Mouse (Mus musculus) kidney, postnatal 0 days (tissue): Measurements from ENCODE around the gene Mosmo. TPM values are rescaled to one million over a fixed set of nuclear protein-coding genes. Genes with fewer than 3 reads are reported as not detected.
A peak's percentile ranks its signal among the peaks of the same experiment; 100 is the strongest.

Experiments used
- ATAC-seq: fragments of 200-750 bp; cut with Nextera tagmentation; replicated peaks from 2 replicates; pipeline ENCODE4 v1.8.0; 2017; ENCODE audit warnings: low read depth, moderate number of reproducible peaks, moderate TSS enrichment, moderate library complexity; ENCODE audit not compliant: low FRiP score
- DNase-seq: peaks from one replicate; pipeline ENCODE4 v3.0.0-alpha.2; 2016; ENCODE audit warnings: low spot score
- H3K27ac ChIP-seq: fragments of 300-500 bp; sonication (generic); 2 replicates; pipeline ENCODE4 v1.5.1; 2014; ENCODE audit warnings: mild to moderate bottlenecking
- H3K27me3 ChIP-seq: fragments of 300-500 bp; sonication (generic); 2 replicates; pipeline ENCODE4 v1.6.1; 2014; ENCODE audit warnings: low read length, mixed read lengths; ENCODE audit not compliant: insufficient read depth
- H3K36me3 ChIP-seq: fragments of 300-500 bp; sonication (generic); 2 replicates; pipeline ENCODE4 v1.6.1; 2014; ENCODE audit warnings: low read length, mixed read lengths; ENCODE audit not compliant: insufficient read depth
- H3K4me1 ChIP-seq: fragments of 300-500 bp; sonication (generic); replicated peaks from 2 replicates; pipeline ENCODE4 v1.6.1; 2014; ENCODE audit warnings: antibody characterized with exemption, low read length, mixed read lengths; ENCODE audit not compliant: insufficient read depth
- H3K4me2 ChIP-seq: fragments of 300-500 bp; sonication (generic); 2 replicates; pipeline ENCODE4 v1.6.1; 2014; ENCODE audit warnings: mild to moderate bottlenecking, low read length, moderate library complexity, mixed read lengths
- H3K4me3 ChIP-seq: fragments of 300-500 bp; sonication (generic); replicated peaks from 2 replicates; pipeline ENCODE4 v1.5.1; 2014; ENCODE audit warnings: low read depth, low read length
- H3K9ac ChIP-seq: fragments of 300-500 bp; sonication (generic); 2 replicates; pipeline ENCODE4 v1.6.1; 2014; ENCODE audit warnings: low read depth, low read length
- H3K9me3 ChIP-seq: fragments of 300-500 bp; sonication (generic); replicated peaks from 2 replicates; pipeline ENCODE4 v1.6.1; 2016; ENCODE audit warnings: low read length, inconsistent platforms, mixed read lengths
- CTCF ChIP-seq: IDR thresholded peaks from 2 replicates; pipeline ENCODE4 v1.5.1; 2016; ENCODE audit warnings: antibody characterized with exemption, low read depth, mild to moderate bottlenecking, moderate library complexity
- WGBS: fragments of 180-500 bp; shearing (Covaris S2); extraction: QIAGEN DNeasy Blood & Tissue Kit; methylation state at CpG from one replicate; pipeline ENCODE4 v1.1.7; 2014; 5-methylcytosine and 5-hydroxymethylcytosine counted together
- polyA plus RNA-seq: library from polyadenylated mRNA; unstranded; fragments of >200 nt; fragmentation: Nextera tagmentation; extraction: Ambion mirVana; gene quantifications from 2 replicates; pipeline ENCODE4 v1.2.1, GENCODE M21; 2015

Mosmo gene
- 13.2 and 16.2 TPM in 2 replicates for polyA plus RNA-seq

- under 1% methylated on average over 44 of the region's 44 CpGs for WGBS
- peak; percentile 96 for ATAC-seq
Observed at GRCm38 (mm10) chr7:120677001-120677643, at the start of gene Mosmo. Gene Mosmo, plus strand, starts transcription at chr7:120677618.

GRCm38 (mm10) chr7:120632518-120632917, 44.9 kb upstream of the Mosmo start:
- Histone ChIP-seq H3K36me3 (no peaks in the 10 kb centered on the region), H3K27ac (no peak overlapping the region), H3K4me2 (no peak overlapping the region), H3K4me3 (no peak overlapping the region), H3K4me1 (peaks cover 10% of the 10 kb centered on the region), H3K9ac (no peak overlapping the region), H3K27me3 (no peaks in the 10 kb centered on the region), H3K9me3 (no peaks in the 10 kb centered on the region)
- peak; percentile 55 for DNase-seq
- ATAC-seq: no peak
- TF ChIP-seq CTCF: peak; percentile 68
- 48% methylated on average over 1 of the region's 1 CpGs for WGBS

More at GRCm38 (mm10) chr7:120677001-120677643, at the start of gene Mosmo:
- DNase-seq: peak; percentile 76
- Histone ChIP-seq H3K9ac (peak within 1 kb of the TSS; percentile 89), H3K36me3 (no peaks in the 10 kb centered on the region), H3K27me3 (no peaks in the 10 kb centered on the region), H3K4me1 (no peaks in the 10 kb centered on the region), H3K27ac (peak within 1 kb of the TSS; percentile 69), H3K4me2 (peak within 1 kb of the TSS; percentile 87), H3K9me3 (no peaks in the 10 kb centered on the region), H3K4me3 (peak within 1 kb of the TSS; percentile 76)
- TF ChIP-seq CTCF: no peak

GRCm38 (mm10) chr7:120634301-120634700, 43.1 kb upstream of the Mosmo start:
- no peaks in the 10 kb centered on the region for H3K27me3 ChIP-seq
- TF ChIP-seq CTCF: no peak
- 5% methylated on average over 9 of the region's 9 CpGs for WGBS
- DNase-seq (peak; percentile 54), ATAC-seq (no peak)
- peaks cover 9% of the 10 kb centered on the region; the same call in 1 of the 2 replicates for H3K36me3 ChIP-seq
- no peaks in the 10 kb centered on the region for H3K9me3 ChIP-seq
- H3K4me3 ChIP-seq: peak overlapping the region; percentile 92
- H3K27ac ChIP-seq: peak overlapping the region; percentile 97
- H3K4me2 ChIP-seq: peak overlapping the region; percentile 78
- peak overlapping the region; percentile 97 for H3K9ac ChIP-seq
- peaks cover 10% of the 10 kb centered on the region for H3K4me1 ChIP-seq

GRCm38 (mm10) chr7:120634711-120635361, 42.6 kb upstream of the Mosmo start, which contains the start of gene Uqcrc2:
Gene Uqcrc2, plus strand, starts transcription at chr7:120635176.
- H3K4me3 ChIP-seq: peak within 1 kb of the TSS; percentile 92
- peak; percentile 69 for TF ChIP-seq CTCF
- peak within 1 kb of the TSS; percentile 97 for H3K27ac ChIP-seq
- peak within 1 kb of the TSS; percentile 97 for H3K9ac ChIP-seq
- H3K27me3 ChIP-seq: no peaks in the 10 kb centered on the region
- WGBS: under 1% methylated on average over 45 of the region's 45 CpGs
- peaks cover 10% of the 10 kb centered on the region for H3K4me1 ChIP-seq
- H3K36me3 ChIP-seq: peaks cover 9% of the 10 kb centered on the region; the same call in 1 of the 2 replicates
- H3K9me3 ChIP-seq: no peaks in the 10 kb centered on the region
- H3K4me2 ChIP-seq: peak within 1 kb of the TSS; percentile 78
- peak; percentile 97 for DNase-seq
- peak; percentile 99 for ATAC-seq

- H3K4me3 ChIP-seq: peak overlapping the region; percentile 92
- H3K4me1 ChIP-seq: peaks cover 10% of the 10 kb centered on the region
- no peaks in the 10 kb centered on the region for H3K27me3 ChIP-seq
- no peak; the same call in 1 of the 2 replicates for ATAC-seq
- H3K36me3 ChIP-seq: peaks cover 12% of the 10 kb centered on the region
- WGBS: under 1% methylated on average over 32 of the region's 32 CpGs
- H3K9me3 ChIP-seq: no peaks in the 10 kb centered on the region
- H3K4me2 ChIP-seq: peak overlapping the region; percentile 78
- TF ChIP-seq CTCF: no peak
- peak overlapping the region; percentile 97 for H3K27ac ChIP-seq
- peak overlapping the region; percentile 97 for H3K9ac ChIP-seq
- DNase-seq: peak; percentile 56
Observed at GRCm38 (mm10) chr7:120635362-120635781, 42.0 kb upstream of the Mosmo start.

GRCm38 (mm10) chr7:120635821-120636220, 41.6 kb upstream of the Mosmo start:
- peak; percentile 24 for TF ChIP-seq CTCF
- no peaks in the 10 kb centered on the region for H3K27me3 ChIP-seq
- peak overlapping the region; percentile 97 for H3K9ac ChIP-seq
- H3K4me2 ChIP-seq: peak overlapping the region; percentile 78
- under 1% methylated on average over 11 of the region's 11 CpGs for WGBS
- peak overlapping the region; percentile 92 for H3K4me3 ChIP-seq
- H3K27ac ChIP-seq: peak overlapping the region; percentile 97
- peaks cover 10% of the 10 kb centered on the region for H3K4me1 ChIP-seq
- DNase-seq: peak; percentile 45
- no peak for ATAC-seq
- no peaks in the 10 kb centered on the region for H3K9me3 ChIP-seq
- H3K36me3 ChIP-seq: peaks cover 17% of the 10 kb centered on the region
